Mouse (Mus musculus) heart, embryonic 16.5 days (tissue): ENCODE measurements around the gene Aasdh. TPM values are rescaled to one million over a fixed set of nuclear protein-coding genes. Genes with fewer than 3 reads are reported as not detected.
"Not testable (repeated sequence)": the region's sequence is repeated elsewhere in the genome, so short reads cannot be mapped to it uniquely, and the experiment has no call there.

Experiments
- ATAC-seq: fragments of 200-750 bp; cut with Nextera tagmentation; replicated peaks from 2 replicates; pipeline ENCODE4 v1.8.0; 2017; ENCODE audit warnings: moderate number of reproducible peaks; ENCODE audit not compliant: insufficient read depth, low FRiP score; ENCODE audit errors: extremely low read depth
- H3K27ac ChIP-seq: fragments of 300-500 bp; sonication (generic); 2 replicates; pipeline ENCODE4 v1.5.1; 2014; ENCODE audit warnings: mild to moderate bottlenecking, low read length, control low read depth, moderate library complexity
- H3K27me3 ChIP-seq: fragments of 300-500 bp; sonication (generic); 2 replicates; pipeline ENCODE4 v1.6.1; 2014; ENCODE audit warnings: low read length, mixed read lengths; ENCODE audit not compliant: control insufficient read depth, insufficient read depth
- H3K36me3 ChIP-seq: fragments of 300-500 bp; sonication (generic); 2 replicates; pipeline ENCODE4 v1.6.1; 2014; ENCODE audit not compliant: control insufficient read depth, insufficient read depth
- H3K4me1 ChIP-seq: fragments of 300-500 bp; sonication (generic); 2 replicates; pipeline ENCODE4 v1.6.1; 2014; ENCODE audit warnings: low read length, mixed read lengths; ENCODE audit not compliant: control insufficient read depth, insufficient read depth
- H3K4me2 ChIP-seq: fragments of 300-500 bp; sonication (generic); 2 replicates; pipeline ENCODE4 v1.6.1; 2014; ENCODE audit warnings: low read depth, mild to moderate bottlenecking, control low read depth, low read length
- H3K4me3 ChIP-seq: fragments of 300-500 bp; sonication (generic); 2 replicates; pipeline ENCODE4 v1.5.1; 2014; ENCODE audit warnings: mild to moderate bottlenecking, control low read depth, low read length
- H3K9ac ChIP-seq: fragments of 300-500 bp; sonication (generic); 2 replicates; pipeline ENCODE4 v1.6.1; 2014; ENCODE audit warnings: low read length, control low read depth
- H3K9me3 ChIP-seq: fragments of 300-500 bp; sonication (generic); replicated peaks from 2 replicates; pipeline ENCODE4 v1.6.1; 2016; ENCODE audit warnings: low read length; ENCODE audit not compliant: control insufficient read depth
- WGBS: fragments of 180-500 bp; shearing (Covaris S2); extraction: QIAGEN DNeasy Blood & Tissue Kit; methylation state at CpG from one replicate; pipeline ENCODE4 v1.1.7; 2014; 5-methylcytosine and 5-hydroxymethylcytosine counted together
- polyA plus RNA-seq: library from polyadenylated mRNA; unstranded; fragments of >200 nt; fragmentation: Nextera tagmentation; extraction: Ambion mirVana; gene quantifications from 2 replicates; pipeline ENCODE4 v1.2.1, GENCODE M21; 2015

The Aasdh gene
- polyA plus RNA-seq, 1 experiment from 2014 or later = 22.3 TPM

DNA sequence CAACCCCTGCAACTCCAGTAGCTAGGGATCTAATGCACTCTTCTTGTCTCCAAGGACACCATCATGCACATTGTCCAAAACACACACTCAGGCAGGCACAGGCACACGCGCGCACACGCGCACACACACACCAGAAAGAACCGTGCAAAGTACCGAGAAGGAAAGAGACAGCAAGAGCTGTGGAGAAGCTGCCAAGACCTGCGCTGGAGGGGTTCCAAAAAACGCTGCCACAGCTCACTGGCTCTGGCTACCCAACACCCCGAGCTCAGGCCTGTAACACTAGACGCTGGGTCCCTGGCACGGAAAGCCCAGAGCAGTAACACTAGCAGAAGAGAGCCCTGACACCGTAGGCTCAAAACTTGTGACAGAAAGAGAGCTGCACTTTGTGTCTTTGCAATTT is 18.1 kb upstream of the Aasdh start:
- Histone ChIP-seq H3K4me1 (peaks cover 7% of the 10 kb centered on the region), H3K36me3 (peaks cover 33% of the 10 kb centered on the region), H3K9me3 (no peaks in the 10 kb centered on the region), H3K4me3 (no peak overlapping the region), H3K27ac (0 out of 2 replicates have a peak overlapping the region, but pooled peaks have one; percentile 9), H3K4me2 (no peak overlapping the region), H3K27me3 (no peaks in the 10 kb centered on the region), H3K9ac (no peak overlapping the region)
- WGBS = 64% methylated on average over 13 of the region's 13 CpGs
- ATAC-seq = peak; percentile 26; the same call in 1 of the 2 replicates

GRCm38 (mm10) chr5:76922833-76923232 is 17.5 kb upstream of the Aasdh start:
- Histone ChIP-seq H3K27ac (no peak overlapping the region), H3K4me2 (no peak overlapping the region), H3K36me3 (peaks cover 38% of the 10 kb centered on the region), H3K9ac (no peak overlapping the region), H3K4me1 (peaks cover 6% of the 10 kb centered on the region), H3K27me3 (no peaks in the 10 kb centered on the region), H3K4me3 (no peak overlapping the region), H3K9me3 (no peaks in the 10 kb centered on the region)
- WGBS = 86% methylated on average over 4 of the region's 4 CpGs
- no peak for ATAC-seq

- not testable (repeated sequence) for H3K27ac ChIP-seq, H3K4me3 ChIP-seq, H3K4me1 ChIP-seq, ATAC-seq, H3K27me3 ChIP-seq, H3K9me3 ChIP-seq, H3K9ac ChIP-seq, H3K4me2 ChIP-seq
- WGBS = 82% methylated on average over 5 of the region's 5 CpGs
- H3K36me3 ChIP-seq = peaks cover 13% of the 10 kb centered on the region
Observed at GRCm38 (mm10) chr5:76912522-76912921, 7.2 kb upstream of the Aasdh start.

GRCm38 (mm10) chr5:76910807-76911206 is 5.5 kb upstream of the Aasdh start:
- Histone ChIP-seq H3K4me3 (no peak overlapping the region), H3K27me3 (no peaks in the 10 kb centered on the region), H3K9me3 (no peaks in the 10 kb centered on the region), H3K4me2 (no peak overlapping the region), H3K9ac (no peak overlapping the region), H3K36me3 (peaks cover 8% of the 10 kb centered on the region), H3K27ac (no peak overlapping the region), H3K4me1 (peaks cover 4% of the 10 kb centered on the region)
- 74% methylated on average over 3 of the region's 3 CpGs for WGBS
- ATAC-seq = no peak

GRCm38 (mm10) chr5:76906155-76906499 is 813 bp upstream of the Aasdh start:
- Histone ChIP-seq H3K27me3 (no peaks in the 10 kb centered on the region), H3K4me3 (peak overlapping the region; percentile 88), H3K4me1 (peaks cover 8% of the 10 kb centered on the region), H3K9me3 (no peaks in the 10 kb centered on the region), H3K27ac (peak overlapping the region; percentile 90), H3K36me3 (0 out of 2 replicates have a peak, but pooled peaks cover 2% of the 10 kb centered on the region), H3K9ac (peak overlapping the region; percentile 87), H3K4me2 (peak overlapping the region; percentile 89)
- WGBS = 32% methylated on average over 3 of the region's 3 CpGs
- no peak for ATAC-seq

DNA sequence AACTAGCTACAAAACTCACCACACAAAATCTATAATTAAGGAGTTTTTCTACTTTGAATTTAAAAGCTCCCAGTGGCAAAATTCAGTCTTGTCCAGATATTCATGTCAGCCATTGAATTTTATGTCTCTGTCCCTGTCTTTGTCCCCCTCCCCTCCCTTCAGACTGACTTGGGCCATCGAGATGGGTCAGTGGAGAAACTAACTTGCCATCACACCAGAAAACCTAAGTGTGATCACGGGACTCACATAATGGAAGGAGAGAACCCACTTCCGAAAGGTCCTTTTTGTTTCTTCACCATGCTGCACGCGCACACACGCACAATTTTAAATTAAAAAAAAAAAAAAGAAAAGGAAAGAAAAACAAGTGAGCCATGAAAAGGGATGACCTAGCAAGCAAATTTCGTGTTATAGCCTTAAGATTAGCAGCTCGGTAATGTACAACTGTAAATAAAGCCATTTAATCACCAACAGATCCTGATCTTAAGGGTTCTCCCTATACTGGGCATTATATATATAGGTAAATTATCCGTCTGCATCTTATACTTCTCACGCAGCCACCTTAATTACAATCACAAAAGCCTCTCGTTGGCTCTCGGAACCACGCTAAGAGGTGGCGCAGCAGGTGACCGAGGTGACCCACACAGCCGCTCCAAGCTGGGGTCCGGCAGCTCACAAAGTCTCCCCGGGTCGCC is 455 bp downstream of the Aasdh start:
- ATAC-seq = no peak; the same call in 1 of the 2 replicates
- H3K9ac ChIP-seq = peak overlapping the region; percentile 87
- H3K27me3 ChIP-seq = no peaks in the 10 kb centered on the region
- WGBS = 2% methylated on average over 19 of the region's 19 CpGs
- H3K4me2 ChIP-seq = peak overlapping the region; percentile 89
- H3K9me3 ChIP-seq = no peaks in the 10 kb centered on the region
- peaks cover 8% of the 10 kb centered on the region for H3K4me1 ChIP-seq
- peak overlapping the region; percentile 90 for H3K27ac ChIP-seq
- peak overlapping the region; percentile 88 for H3K4me3 ChIP-seq
- 0 out of 2 replicates have a peak, but pooled peaks cover 2% of the 10 kb centered on the region for H3K36me3 ChIP-seq

DNA sequence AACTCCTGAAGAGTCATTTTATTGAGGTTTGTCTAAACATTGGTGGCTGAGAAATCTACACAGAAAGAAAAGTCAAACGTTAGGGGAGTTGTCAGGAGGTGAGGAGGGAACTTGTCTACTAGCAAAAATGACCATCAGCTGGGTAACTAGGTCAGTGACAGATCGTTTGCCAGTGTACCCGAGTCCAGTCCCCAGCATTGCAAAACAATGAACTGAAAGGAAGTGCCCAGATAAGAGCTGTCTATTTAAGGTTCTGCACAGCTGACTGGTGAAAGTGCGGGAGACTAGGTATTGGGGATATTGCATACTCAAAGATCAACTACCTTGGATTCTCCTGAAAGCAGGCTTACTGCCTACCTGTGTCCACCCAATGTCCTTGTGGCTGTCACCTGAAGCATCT is 3.2 kb downstream of the Aasdh start:
- Histone ChIP-seq H3K9ac (no peak overlapping the region), H3K27ac (no peak overlapping the region), H3K4me2 (no peak overlapping the region), H3K4me1 (peaks cover 8% of the 10 kb centered on the region), H3K36me3 (peaks cover 2% of the 10 kb centered on the region; the same call in 1 of the 2 replicates), H3K9me3 (no peaks in the 10 kb centered on the region), H3K4me3 (no peak overlapping the region), H3K27me3 (no peaks in the 10 kb centered on the region)
- WGBS = 30% methylated on average over 4 of the region's 4 CpGs
- ATAC-seq = no peak

GRCm38 (mm10) chr5:76893084-76893483 is 12.2 kb downstream of the Aasdh start:
- peaks cover 22% of the 10 kb centered on the region for H3K36me3 ChIP-seq
- H3K4me2 ChIP-seq = no peak overlapping the region
- H3K9me3 ChIP-seq = no peaks in the 10 kb centered on the region
- no peak overlapping the region for H3K27ac ChIP-seq
- 63% methylated on average over 2 of the region's 2 CpGs for WGBS
- ATAC-seq = no peak
- H3K27me3 ChIP-seq = no peaks in the 10 kb centered on the region
- no peaks in the 10 kb centered on the region for H3K4me1 ChIP-seq
- no peak overlapping the region for H3K9ac ChIP-seq
- H3K4me3 ChIP-seq = no peak overlapping the region

DNA sequence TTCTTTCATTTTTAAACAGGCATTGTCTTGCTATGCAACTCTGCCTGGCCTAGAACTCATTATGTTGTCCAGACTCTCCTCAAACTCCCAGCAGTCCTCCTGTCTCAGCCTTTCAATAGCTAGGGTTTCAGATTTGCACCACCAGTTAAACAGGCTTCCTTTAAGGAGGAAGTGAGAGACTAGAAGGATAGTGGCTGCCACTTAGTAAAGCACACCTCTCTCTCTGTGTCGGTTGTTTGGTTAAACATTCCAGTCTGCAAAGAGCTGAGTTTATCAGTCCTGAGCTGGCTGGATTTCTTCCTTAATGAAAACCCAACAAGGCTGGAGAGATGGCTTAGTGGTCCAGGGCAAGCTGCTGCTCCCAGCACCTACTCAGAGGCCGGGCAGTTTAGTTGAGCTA is 12.7 kb downstream of the Aasdh start:
- Histone ChIP-seq H3K4me3 (no peak overlapping the region), H3K27me3 (no peaks in the 10 kb centered on the region), H3K4me2 (no peak overlapping the region), H3K4me1 (no peaks in the 10 kb centered on the region), H3K36me3 (peaks cover 24% of the 10 kb centered on the region), H3K9me3 (no peaks in the 10 kb centered on the region), H3K27ac (no peak overlapping the region), H3K9ac (no peak overlapping the region)
- 51% methylated on average over 2 of the region's 2 CpGs for WGBS
- no peak for ATAC-seq
